Mouse (Mus musculus) E14TG2a.4 (cell line): ENCODE results near the gene Fbxl17.

ENCODE experiments used
- CTCF ChIP-seq: conservative IDR thresholded peaks from 2 replicates; pipeline ENCODE4 v1.5.1; 2014; ENCODE audit warnings: low read length
- POU5F1 ChIP-seq: IDR thresholded peaks from 2 replicates; pipeline ENCODE4 v1.6.1; 2014; ENCODE audit warnings: low read length, borderline replicate concordance

- no peak; the same call in 1 of the 2 replicates for TF ChIP-seq CTCF
- no peak for TF ChIP-seq POU5F1
Measured at GRCm38 (mm10) chr17:63158436-63158835, 341.4 kb downstream of the Fbxl17 start.
